Mouse (Mus musculus) spleen, postnatal 0 days (tissue): ENCODE data around the gene Mllt10. TPM values are rescaled to one million over a fixed set of nuclear protein-coding genes. Genes with fewer than 3 reads are reported as not detected.

ENCODE experiments used
- polyA plus RNA-seq: library from polyadenylated mRNA; unstranded; fragments of >200 nt; fragmentation: Nextera tagmentation; extraction: Ambion mirVana; gene quantifications from 2 replicates; pipeline ENCODE4 v1.2.1, GENCODE M21; 2015

The Mllt10 gene
- 44.5 and 49.5 TPM in 2 replicates for polyA plus RNA-seq

GRCm38 (mm10) chr2:18055016-18055928 is at the start of gene Mllt10:
TSS of gene Mllt10 (plus strand) at chr2:18055237.

GRCm38 (mm10) chr2:18037491-18037890 is 17.5 kb upstream of the Mllt10 start, which contains the start of gene A930004D18Rik:
TSS of gene A930004D18Rik (minus strand) at chr2:18037737.

GRCm38 (mm10) chr2:18048453-18049075 is 6.5 kb upstream of the Mllt10 start, which contains the start of gene Skida1:
TSS of gene Skida1 (minus strand) at chr2:18049051.

Other genes starting within 250 kb of the Mllt10 start
- gene H2al2a, start 58.3 kb upstream of the Mllt10 start, polyA plus RNA-seq: not detected in 2 replicates
- 2.5 and 2.7 TPM in 2 replicates for gene A930004D18Rik, start 17.5 kb upstream of the Mllt10 start, polyA plus RNA-seq
- 0.36 and 0.41 TPM in 2 replicates for gene Skida1, start 6.2 kb upstream of the Mllt10 start, polyA plus RNA-seq